ENCODE assay signal across 9 mouse cellular contexts in genomic region chr13:31625333-31626101, GRCm38 (mm10). TPM values are rescaled to one million over a fixed set of nuclear protein-coding genes. Genes with fewer than 3 reads are reported as not detected.
A peak's percentile ranks its signal among the peaks of the same experiment; 100 is the strongest.
DNase-seq lines count a peak whose midpoint lies in the region; ATAC-seq and TF ChIP-seq lines count a peak whose summit lies in the region.
"Had no signal": no experiment of that assay in that cellular context is flagged by ENCODE, and none has a peak within 500 bp of the region (broad histone marks: within the 10 kb centered on the region; RNA-seq: fewer than 3 reads in every experiment).

TSS of gene Foxf2 (plus strand) at chr13:31625816.

- H3K9me3 ChIP-seq in heart, embryonic 14.5 days (ENCODE audit: control insufficient read depth, low read length): no peaks in the 10 kb centered on the region
- no peaks in the 10 kb centered on the region for H3K9me3 ChIP-seq in liver, embryonic 15.5 days (replicated peaks)
- H3K9me3 ChIP-seq in neural tube, embryonic 14.5 days (ENCODE audit: control insufficient read depth, low read length): no peaks in the 10 kb centered on the region

- H3K4me1 ChIP-seq in cortical plate, adult 2 months (ENCODE audit: control insufficient read depth, insufficient read depth, low read length): no peaks in the 10 kb centered on the region
- H3K4me1 ChIP-seq in heart, embryonic 14.5 days (ENCODE audit: control insufficient read depth in 2 of 2, insufficient read depth in 2 of 2, low read length in 2 of 2): peaks cover 11 to 32% of the 10 kb centered on the region in 2 experiments; a peak in 3 of 4 replicates
- peaks cover 15% of the 10 kb centered on the region for H3K4me1 ChIP-seq in liver, embryonic 15.5 days (replicated peaks)
- H3K4me1 ChIP-seq in neural tube, embryonic 14.5 days (ENCODE audit: control insufficient read depth, insufficient read depth, low read length): peaks cover 17% of the 10 kb centered on the region; the same call in 1 of the 2 replicates

- H3K27ac ChIP-seq in cortical plate, adult 2 months (ENCODE audit: insufficient read depth, low read length): peak within 1 kb of the TSS; percentile 60; the same call in 1 of the 2 replicates
- H3K27ac ChIP-seq in heart, embryonic 14.5 days (replicated peaks in 1 of 2; ENCODE audit: control insufficient read depth in 1 of 2, insufficient read depth in 1 of 2, low read depth in 2 of 2, low read length in 2 of 2): no peak within 1 kb of the TSS
- no peak within 1 kb of the TSS for H3K27ac ChIP-seq in liver, embryonic 15.5 days (replicated peaks)
- peak within 1 kb of the TSS; percentile 28; the same call in 1 of the 2 replicates for H3K27ac ChIP-seq in neural tube, embryonic 14.5 days (ENCODE audit: low read depth, low read length)

- peaks cover 100% of the 10 kb centered on the region for H3K27me3 ChIP-seq in heart, embryonic 14.5 days (ENCODE audit: control insufficient read depth, insufficient read depth, low read length)
- H3K27me3 ChIP-seq in liver, embryonic 15.5 days: peaks cover 100% of the 10 kb centered on the region
- H3K27me3 ChIP-seq in neural tube, embryonic 14.5 days (ENCODE audit: control insufficient read depth, insufficient read depth, low read length): peaks cover 80% of the 10 kb centered on the region

- no peaks in the 10 kb centered on the region for H3K36me3 ChIP-seq in heart, embryonic 14.5 days (ENCODE audit: control insufficient read depth, insufficient read depth, low read length)
- H3K36me3 ChIP-seq in liver, embryonic 15.5 days (replicated peaks): no peaks in the 10 kb centered on the region
- H3K36me3 ChIP-seq in neural tube, embryonic 14.5 days (ENCODE audit: control insufficient read depth, insufficient read depth, low read length): no peaks in the 10 kb centered on the region

- under 1% methylated on average over 68 of the region's 74 CpGs for WGBS in heart, embryonic 14.5 days
- WGBS in liver, embryonic 15.5 days (ENCODE audit: insufficient replicate concordance): under 1% methylated on average over 62 of the region's 74 CpGs
- under 1% methylated on average over 52 of the region's 74 CpGs for WGBS in neural tube, embryonic 14.5 days

- TF ChIP-seq CTCF in cortical plate, adult 2 months (IDR thresholded peaks at IDR 0.05; ENCODE audit: extremely low read depth, insufficient read depth, low read length): no peak

- intact Hi-C loops in heart, postnatal 10 days (cut with DNase I): loop anchor here (5.0 to 10.0 kb wide), 2 partner anchors 638 to 1061 kb away; no protein-coding TSS in a partner anchor

- H3K4me3 ChIP-seq in cortical plate, adult 2 months (ENCODE audit: insufficient read depth, low read length): peak within 1 kb of the TSS; percentile 16
- H3K4me3 ChIP-seq in heart, embryonic 14.5 days (ENCODE audit: control insufficient read depth in 1 of 2, insufficient read depth in 1 of 2, low read depth in 1 of 2, low read length in 2 of 2): peak within 1 kb of the TSS; percentile 36 to 51
- H3K4me3 ChIP-seq in liver, embryonic 15.5 days (replicated peaks): peak within 1 kb of the TSS; percentile 37
- H3K4me3 ChIP-seq in neural tube, embryonic 14.5 days (ENCODE audit: low read depth, low read length): peak within 1 kb of the TSS; percentile 32

- peak; percentile 36; the same call in 1 of the 2 replicates for ATAC-seq in heart, embryonic 14.5 days (ENCODE audit: insufficient number of reproducible peaks, insufficient read depth, low FRiP score, low read depth)
- ATAC-seq in liver, embryonic 15.5 days (ENCODE audit: insufficient read depth): no peak
- ATAC-seq in neural tube, embryonic 14.5 days (ENCODE audit: low read depth): peak; percentile 21; the same call in 1 of the 2 replicates

- DNase-seq in heart, adult 18-20 months: peak; percentile 43 to 56
- DNase-seq in heart, postnatal 10 days: no peak
- DNase-seq in spleen, postnatal 10 days (ENCODE audit: low spot score in 2 of 2): no peak
- DNase-seq in cerebellum, adult 9-10 months: no peak

- no peak for TF ChIP-seq POLR2A in cortical plate, adult 2 months (IDR thresholded peaks at IDR 0.05; ENCODE audit: extremely low read depth, insufficient read depth, low read length)

- H3K4me2 ChIP-seq in heart, embryonic 14.5 days (ENCODE audit: low read length): peak within 1 kb of the TSS; percentile 92
- H3K4me2 ChIP-seq in liver, embryonic 15.5 days: peak within 1 kb of the TSS; percentile 53
- peak within 1 kb of the TSS; percentile 62 for H3K4me2 ChIP-seq in neural tube, embryonic 14.5 days (ENCODE audit: low read depth, low read length)

- peak within 1 kb of the TSS; percentile 50 for H3K9ac ChIP-seq in heart, embryonic 14.5 days (ENCODE audit: low read length)
- no peak within 1 kb of the TSS for H3K9ac ChIP-seq in liver, embryonic 15.5 days
- peak within 1 kb of the TSS; percentile 39 for H3K9ac ChIP-seq in neural tube, embryonic 14.5 days (replicated peaks; ENCODE audit: low read depth, low read length)

RNA-seq across cellular contexts. Expression of gene Foxf2, which starts in this region (rescaled TPM):
- total RNA-seq in heart, adult 18-20 months (2021): not detected
- under 1 TPM in 1 of 2 experiments, not detected in 1; 0.10 TPM for total RNA-seq in heart, postnatal 10 days (2021)
- 5.8 and 6.1 TPM in 2 replicates for polyA plus RNA-seq in cortical plate, adult 2 months (2012; rRNA removed)
- 0.11 TPM in 1 of 2 replicates, not detected in the other for polyA plus RNA-seq in heart, embryonic 14.5 days (2014; fragmentation: Nextera tagmentation; extraction: Ambion mirVana)
- polyA plus RNA-seq in liver, embryonic 15.5 days (2015; fragmentation: Nextera tagmentation; extraction: Ambion mirVana): 0.05 and 0.08 TPM in 2 replicates
- polyA plus RNA-seq in neural tube, embryonic 14.5 days (2014; fragmentation: Nextera tagmentation; extraction: Ambion mirVana): 3.4 and 4.5 TPM in 2 replicates
- total RNA-seq: MEL had no signal

Comparison
In these comparisons a context has a peak if more than half of its experiments do, and no peak if none do; other contexts are left out.
1. Peak in DNase-seq in heart, adult 18-20 months; RNA of the gene not detected or under 1 TPM.
2. Peak in ATAC-seq, H3K4me3 ChIP-seq, H3K9ac ChIP-seq and H3K4me2 ChIP-seq in heart, embryonic 14.5 days; RNA of the gene not detected or under 1 TPM.
3. H3K27ac ChIP-seq: peak in cortical plate, adult 2 months (single experiment) and neural tube, embryonic 14.5 days (single experiment); none in heart, embryonic 14.5 days (0 of 2) and liver, embryonic 15.5 days (single experiment).
4. Peak in every context shown above with its lines, with median percentiles within 50 percentile points of each other: H3K4me3 ChIP-seq and H3K4me2 ChIP-seq.